22 mouse cellular contexts compared by ENCODE assay signal in genomic region chr14:74527246-74527645, GRCm38 (mm10).
DNase-seq lines count a peak whose midpoint lies in the region; ATAC-seq and TF ChIP-seq lines count a peak whose summit lies in the region.
"Had no signal": no experiment of that assay in that cellular context is flagged by ENCODE, and none has a peak within 500 bp of the region (broad histone marks: within the 10 kb centered on the region; RNA-seq: fewer than 3 reads in every experiment).

No protein-coding gene starts in this region.

- no peak overlapping the region for H3K4me3 ChIP-seq in hindbrain, postnatal 0 days (ENCODE audit: low read length)
- no peak overlapping the region for H3K4me3 ChIP-seq in hindbrain, embryonic 13.5 days
- no peak overlapping the region for H3K4me3 ChIP-seq in kidney, embryonic 16.5 days (ENCODE audit: low read length)
- H3K4me3 ChIP-seq: embryonic facial prominence, embryonic 12.5 days; forebrain, embryonic 15.5 days; heart, embryonic 15.5 days; hindbrain, embryonic 10.5 days; hindbrain, embryonic 15.5 days had no signal

- no peak overlapping the region for H3K4me2 ChIP-seq in hindbrain, postnatal 0 days (ENCODE audit: low read depth, low read length)
- no peak overlapping the region for H3K4me2 ChIP-seq in hindbrain, embryonic 13.5 days
- H3K4me2 ChIP-seq in kidney, embryonic 16.5 days (replicated peaks; ENCODE audit: low read depth, low read length): no peak overlapping the region
- H3K4me2 ChIP-seq: embryonic facial prominence, embryonic 12.5 days; forebrain, embryonic 15.5 days; heart, embryonic 11.5 days; heart, embryonic 15.5 days; hindbrain, embryonic 15.5 days had no signal

- H3K9ac ChIP-seq in hindbrain, postnatal 0 days (replicated peaks; ENCODE audit: low read length): no peak overlapping the region
- H3K9ac ChIP-seq in hindbrain, embryonic 13.5 days: no peak overlapping the region
- no peak overlapping the region for H3K9ac ChIP-seq in kidney, embryonic 16.5 days (replicated peaks; ENCODE audit: low read length)
- H3K9ac ChIP-seq: embryonic facial prominence, embryonic 12.5 days; forebrain, embryonic 15.5 days; heart, embryonic 15.5 days; hindbrain, embryonic 15.5 days had no signal

- H3K4me1 ChIP-seq in hindbrain, postnatal 0 days (ENCODE audit: insufficient read depth, low read length): no peaks in the 10 kb centered on the region
- no peaks in the 10 kb centered on the region for H3K4me1 ChIP-seq in hindbrain, embryonic 13.5 days (replicated peaks)
- no peaks in the 10 kb centered on the region for H3K4me1 ChIP-seq in kidney, embryonic 16.5 days (ENCODE audit: insufficient read depth, low read length)
- H3K4me1 ChIP-seq: embryonic facial prominence, embryonic 12.5 days; heart, embryonic 15.5 days; hindbrain, embryonic 10.5 days; hindbrain, embryonic 15.5 days had no signal

- H3K36me3 ChIP-seq in hindbrain, postnatal 0 days (ENCODE audit: insufficient read depth, low read length): no peaks in the 10 kb centered on the region
- no peaks in the 10 kb centered on the region for H3K36me3 ChIP-seq in hindbrain, embryonic 13.5 days
- H3K36me3 ChIP-seq in kidney, embryonic 16.5 days (ENCODE audit: insufficient read depth, low read length): no peaks in the 10 kb centered on the region
- H3K36me3 ChIP-seq: embryonic facial prominence, embryonic 12.5 days; forebrain, embryonic 15.5 days; G1E; heart, embryonic 15.5 days; hindbrain, embryonic 10.5 days; hindbrain, embryonic 15.5 days had no signal

- no peak overlapping the region for H3K27ac ChIP-seq in hindbrain, postnatal 0 days
- no peak overlapping the region for H3K27ac ChIP-seq in hindbrain, embryonic 13.5 days
- H3K27ac ChIP-seq in kidney, embryonic 16.5 days (ENCODE audit: low read length): no peak overlapping the region
- H3K27ac ChIP-seq: embryonic facial prominence, embryonic 12.5 days; forebrain, embryonic 15.5 days; heart, embryonic 15.5 days; hindbrain, embryonic 10.5 days; hindbrain, embryonic 15.5 days had no signal

- no peaks in the 10 kb centered on the region for H3K27me3 ChIP-seq in hindbrain, postnatal 0 days (ENCODE audit: insufficient read depth, low read length)
- H3K27me3 ChIP-seq in hindbrain, embryonic 13.5 days: no peaks in the 10 kb centered on the region
- H3K27me3 ChIP-seq in kidney, embryonic 16.5 days (ENCODE audit: insufficient read depth, low read length): no peaks in the 10 kb centered on the region
- H3K27me3 ChIP-seq: embryonic facial prominence, embryonic 12.5 days; forebrain, embryonic 15.5 days; heart, embryonic 15.5 days; hindbrain, embryonic 15.5 days had no signal

- ATAC-seq in hindbrain, postnatal 0 days: no peak
- no peak for ATAC-seq in hindbrain, embryonic 13.5 days (ENCODE audit: low FRiP score)
- ATAC-seq in kidney, embryonic 16.5 days (ENCODE audit: low FRiP score, low TSS enrichment): 0 out of 2 replicates have a peak, but pooled peaks have one; percentile 35
- no peak for ATAC-seq in granulocyte monocyte progenitor cell, adult 5-6 weeks (replicated peaks; ENCODE audit: poor library complexity, severe bottlenecking)
- ATAC-seq: CD4-positive, CD25-positive, alpha-beta regulatory T cell, adult 4 months; forebrain, embryonic 15.5 days; inflammation-experienced regulatory T-cells, adult 6 months had no signal

- 46% methylated on average over 4 of the region's 4 CpGs for WGBS in hindbrain, postnatal 0 days
- 81% methylated on average over 4 of the region's 4 CpGs for WGBS in hindbrain, embryonic 13.5 days
- 57% methylated on average over 4 of the region's 4 CpGs for WGBS in kidney, embryonic 16.5 days

- TF ChIP-seq CTCF in hindbrain, postnatal 0 days (IDR thresholded peaks at IDR 0.05; ENCODE audit: low read depth): no peak

- peak; percentile 51 to 59 for DNase-seq in cerebellum, postnatal 10 days
- DNase-seq in cerebellum, adult 11-12 months: no peak
- peak; percentile 13 for DNase-seq in hindbrain, postnatal 0 days (ENCODE audit: low spot score)
- DNase-seq in kidney, adult 11 months: no peak
- DNase-seq: adrenal gland, adult 8-10 months; adrenal gland, postnatal 36 days; B cell, adult 2 months; cerebellum, adult 18-20 months; cerebellum, adult 9-11 months; gastrocnemius, postnatal 36 days had no signal

- no peaks in the 10 kb centered on the region for H3K9me3 ChIP-seq in hindbrain, postnatal 0 days (ENCODE audit: low read length)
- no peaks in the 10 kb centered on the region for H3K9me3 ChIP-seq in hindbrain, embryonic 13.5 days
- H3K9me3 ChIP-seq in kidney, embryonic 16.5 days (ENCODE audit: low read length): no peaks in the 10 kb centered on the region
- H3K9me3 ChIP-seq: embryonic facial prominence, embryonic 12.5 days; forebrain, embryonic 15.5 days; G1E; heart, embryonic 15.5 days; hindbrain, embryonic 10.5 days; hindbrain, embryonic 15.5 days had no signal

Comparison
In these comparisons a context has a peak if more than half of its experiments do, and no peak if none do; other contexts are left out.
1. DNase-seq: peak in cerebellum, postnatal 10 days (2 of 2) and hindbrain, postnatal 0 days (single experiment); none in cerebellum, adult 11-12 months (single experiment) and kidney, adult 11 months (single experiment).